Mouse (Mus musculus): ENCODE data around the gene Gprc5b. TPM values are rescaled to one million over a fixed set of nuclear protein-coding genes. Genes with fewer than 3 reads are reported as not detected.
A peak's percentile ranks its signal among the peaks of the same experiment; 100 is the strongest.

Gprc5b gene
- polyA plus RNA-seq, 1 experiment from 2014 or later = 4.9 TPM

- no peak overlapping the region for H3K4me2 ChIP-seq
- no peak overlapping the region for H3K9ac ChIP-seq
- H3K4me1 ChIP-seq (replicated peaks) = peaks cover 7% of the 10 kb centered on the region
- no peak overlapping the region for H3K27ac ChIP-seq
- no peak for ATAC-seq (replicated peaks; ENCODE audit: insufficient number of reproducible peaks, insufficient read depth, low FRiP score, low read depth)
- 60% methylated on average over 3 of the region's 3 CpGs for WGBS
- H3K9me3 ChIP-seq (replicated peaks) = no peaks in the 10 kb centered on the region
- H3K4me3 ChIP-seq = no peak overlapping the region
- no peaks in the 10 kb centered on the region for H3K27me3 ChIP-seq
- H3K36me3 ChIP-seq = no peaks in the 10 kb centered on the region
Measured at GRCm38 (mm10) chr7:118947241-118947640, 47.8 kb downstream of the Gprc5b start.

GRCm38 (mm10) chr7:118944884-118945283 is 50.1 kb downstream of the Gprc5b start:
- 24% methylated on average over 2 of the region's 2 CpGs for WGBS

GRCm38 (mm10) chr7:118943170-118943569 is 51.8 kb downstream of the Gprc5b start:
- no peak overlapping the region for H3K4me2 ChIP-seq
- ATAC-seq (replicated peaks; ENCODE audit: insufficient number of reproducible peaks, insufficient read depth, low FRiP score, low read depth) = no peak
- H3K4me3 ChIP-seq = no peak overlapping the region
- no peaks in the 10 kb centered on the region for H3K27me3 ChIP-seq
- H3K9me3 ChIP-seq (replicated peaks) = no peaks in the 10 kb centered on the region
- H3K36me3 ChIP-seq = no peaks in the 10 kb centered on the region
- no peak overlapping the region for H3K9ac ChIP-seq
- 54% methylated on average over 7 of the region's 7 CpGs for WGBS
- no peak overlapping the region for H3K27ac ChIP-seq
- H3K4me1 ChIP-seq (replicated peaks) = peaks cover 2% of the 10 kb centered on the region

More at GRCm38 (mm10) chr7:118944884-118945283, 50.1 kb downstream of the Gprc5b start:
- no peak overlapping the region for H3K4me2 ChIP-seq
- ATAC-seq (replicated peaks; ENCODE audit: insufficient number of reproducible peaks, insufficient read depth, low FRiP score, low read depth) = no peak
- no peak overlapping the region for H3K27ac ChIP-seq
- no peaks in the 10 kb centered on the region for H3K36me3 ChIP-seq
- H3K9me3 ChIP-seq (replicated peaks) = no peaks in the 10 kb centered on the region
- peaks cover 6% of the 10 kb centered on the region for H3K4me1 ChIP-seq (replicated peaks)
- no peaks in the 10 kb centered on the region for H3K27me3 ChIP-seq
- no peak overlapping the region for H3K4me3 ChIP-seq
- H3K9ac ChIP-seq = no peak overlapping the region

GRCm38 (mm10) chr7:118942297-118942696 is 52.7 kb downstream of the Gprc5b start:
- no peaks in the 10 kb centered on the region for H3K9me3 ChIP-seq (replicated peaks)
- no peaks in the 10 kb centered on the region for H3K36me3 ChIP-seq
- H3K9ac ChIP-seq = no peak overlapping the region
- H3K4me1 ChIP-seq (replicated peaks) = peaks cover 2% of the 10 kb centered on the region
- H3K4me2 ChIP-seq = no peak overlapping the region
- no peaks in the 10 kb centered on the region for H3K27me3 ChIP-seq
- no peak for ATAC-seq (replicated peaks; ENCODE audit: insufficient number of reproducible peaks, insufficient read depth, low FRiP score, low read depth)
- H3K4me3 ChIP-seq = no peak overlapping the region
- no peak overlapping the region for H3K27ac ChIP-seq
- 72% methylated on average over 3 of the region's 3 CpGs for WGBS

GRCm38 (mm10) chr7:118937469-118938387 is 57.3 kb downstream of the Gprc5b start:
- no peak for ATAC-seq (replicated peaks; ENCODE audit: insufficient number of reproducible peaks, insufficient read depth, low FRiP score, low read depth)
- Histone ChIP-seq H3K27me3 (no peaks in the 10 kb centered on the region), H3K4me1 (replicated peaks) (no peaks in the 10 kb centered on the region), H3K9me3 (replicated peaks) (no peaks in the 10 kb centered on the region), H3K4me3 (no peak overlapping the region), H3K4me2 (no peak overlapping the region), H3K9ac (no peak overlapping the region), H3K27ac (no peak overlapping the region), H3K36me3 (no peaks in the 10 kb centered on the region)
- WGBS = 53% methylated on average over 11 of the region's 11 CpGs

GRCm38 (mm10) chr7:118936844-118937243 is 58.2 kb downstream of the Gprc5b start:
- H3K4me2 ChIP-seq = no peak overlapping the region
- H3K4me1 ChIP-seq (replicated peaks) = no peaks in the 10 kb centered on the region
- H3K27me3 ChIP-seq = no peaks in the 10 kb centered on the region
- no peak for ATAC-seq (replicated peaks; ENCODE audit: insufficient number of reproducible peaks, insufficient read depth, low FRiP score, low read depth)
- no peak overlapping the region for H3K4me3 ChIP-seq
- H3K9ac ChIP-seq = no peak overlapping the region
- no peaks in the 10 kb centered on the region for H3K36me3 ChIP-seq
- no peak overlapping the region for H3K27ac ChIP-seq
- WGBS = 44% methylated on average over 4 of the region's 4 CpGs
- H3K9me3 ChIP-seq (replicated peaks) = no peaks in the 10 kb centered on the region

GRCm38 (mm10) chr7:118935306-118935705 is 59.7 kb downstream of the Gprc5b start:
- Histone ChIP-seq H3K27me3 (no peaks in the 10 kb centered on the region), H3K36me3 (no peaks in the 10 kb centered on the region), H3K4me2 (no peak overlapping the region), H3K9me3 (replicated peaks) (no peaks in the 10 kb centered on the region), H3K27ac (no peak overlapping the region), H3K4me1 (replicated peaks) (peaks cover 3% of the 10 kb centered on the region), H3K9ac (no peak overlapping the region), H3K4me3 (no peak overlapping the region)
- ATAC-seq (replicated peaks; ENCODE audit: insufficient number of reproducible peaks, insufficient read depth, low FRiP score, low read depth) = no peak
- WGBS = 32% methylated on average over 2 of the region's 2 CpGs

GRCm38 (mm10) chr7:118931502-118932395 is 63.3 kb downstream of the Gprc5b start:
- no peak overlapping the region for H3K4me3 ChIP-seq
- no peaks in the 10 kb centered on the region for H3K36me3 ChIP-seq
- H3K27ac ChIP-seq = no peak overlapping the region
- H3K4me2 ChIP-seq = no peak overlapping the region
- H3K4me1 ChIP-seq (replicated peaks) = peaks cover 19% of the 10 kb centered on the region
- H3K9ac ChIP-seq = no peak overlapping the region
- no peak for ATAC-seq (replicated peaks; ENCODE audit: insufficient number of reproducible peaks, insufficient read depth, low FRiP score, low read depth)
- H3K27me3 ChIP-seq = no peaks in the 10 kb centered on the region
- H3K9me3 ChIP-seq (replicated peaks) = no peaks in the 10 kb centered on the region
- WGBS = 73% methylated on average over 17 of the region's 17 CpGs

GRCm38 (mm10) chr7:118929601-118930311 is 65.3 kb downstream of the Gprc5b start:
- Histone ChIP-seq H3K27me3 (no peaks in the 10 kb centered on the region), H3K4me2 (peak overlapping the region; percentile 52), H3K9me3 (replicated peaks) (no peaks in the 10 kb centered on the region), H3K4me1 (replicated peaks) (peaks cover 19% of the 10 kb centered on the region), H3K9ac (no peak overlapping the region), H3K4me3 (0 out of 2 replicates have a peak overlapping the region, but pooled peaks have one; percentile 19), H3K27ac (peak overlapping the region; percentile 67), H3K36me3 (no peaks in the 10 kb centered on the region)
- 7% methylated on average over 14 of the region's 16 CpGs for WGBS
- peak; percentile 83 for ATAC-seq (replicated peaks; ENCODE audit: insufficient number of reproducible peaks, insufficient read depth, low FRiP score, low read depth)

GRCm38 (mm10) chr7:118928916-118929315 is 66.1 kb downstream of the Gprc5b start:
- Histone ChIP-seq H3K9me3 (replicated peaks) (no peaks in the 10 kb centered on the region), H3K4me2 (no peak overlapping the region), H3K27ac (peak overlapping the region; percentile 67), H3K9ac (no peak overlapping the region), H3K4me3 (no peak overlapping the region), H3K27me3 (no peaks in the 10 kb centered on the region), H3K4me1 (replicated peaks) (peaks cover 19% of the 10 kb centered on the region), H3K36me3 (no peaks in the 10 kb centered on the region)
- WGBS = 58% methylated on average over 8 of the region's 8 CpGs
- no peak for ATAC-seq (replicated peaks; ENCODE audit: insufficient number of reproducible peaks, insufficient read depth, low FRiP score, low read depth)

GRCm38 (mm10) chr7:118928316-118928715 is 66.7 kb downstream of the Gprc5b start:
- Histone ChIP-seq H3K27ac (no peak overlapping the region), H3K4me2 (no peak overlapping the region), H3K36me3 (no peaks in the 10 kb centered on the region), H3K4me1 (replicated peaks) (peaks cover 19% of the 10 kb centered on the region), H3K9ac (no peak overlapping the region), H3K9me3 (replicated peaks) (no peaks in the 10 kb centered on the region), H3K4me3 (no peak overlapping the region), H3K27me3 (no peaks in the 10 kb centered on the region)
- no peak for ATAC-seq (replicated peaks; ENCODE audit: insufficient number of reproducible peaks, insufficient read depth, low FRiP score, low read depth)
- WGBS = 93% methylated on average over 3 of the region's 3 CpGs
